Mouse (Mus musculus): Measurements from ENCODE around the gene Pm20d1. TPM values are rescaled to one million over a fixed set of nuclear protein-coding genes. Genes with fewer than 3 reads are reported as not detected.
A peak's percentile ranks its signal among the peaks of the same experiment; 100 is the strongest.

The Pm20d1 gene
- polyA plus RNA-seq, 1 experiment from 2014 or later: 2.6 TPM

DNA sequence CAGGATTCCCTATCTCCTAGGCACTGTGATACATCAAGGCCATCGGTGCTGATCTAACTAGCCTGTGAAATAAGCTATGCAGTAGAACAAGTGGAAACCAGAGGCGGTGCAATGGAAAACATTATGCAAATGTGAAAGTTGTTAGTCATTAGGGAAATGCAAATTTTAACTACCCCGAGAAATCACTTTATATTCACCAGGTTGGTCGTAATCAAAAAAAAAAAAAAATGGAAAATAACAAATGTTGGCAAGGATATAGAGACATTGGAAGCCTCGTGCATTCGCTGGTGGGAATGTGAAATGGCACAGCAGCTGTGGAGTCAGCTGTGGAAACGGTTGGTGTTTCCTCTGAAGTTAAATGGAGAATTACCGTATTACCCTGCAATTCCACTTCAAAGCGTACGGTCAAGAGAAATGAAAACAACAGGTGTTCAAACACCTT is 23.7 kb downstream of the Pm20d1 start:
- H3K27ac ChIP-seq: no peak overlapping the region
- H3K9me3 ChIP-seq: no peaks in the 10 kb centered on the region
- no peak overlapping the region for H3K9ac ChIP-seq
- H3K4me1 ChIP-seq: no peaks in the 10 kb centered on the region
- no peaks in the 10 kb centered on the region for H3K27me3 ChIP-seq (replicated peaks)
- 76% methylated on average over 10 of the region's 10 CpGs for WGBS
- H3K4me3 ChIP-seq (replicated peaks): no peak overlapping the region
- no peaks in the 10 kb centered on the region for H3K36me3 ChIP-seq
- ATAC-seq (ENCODE audit: insufficient read depth, low FRiP score, low read depth): no peak; the same call in 1 of the 2 replicates
- H3K4me2 ChIP-seq: no peak overlapping the region

DNA sequence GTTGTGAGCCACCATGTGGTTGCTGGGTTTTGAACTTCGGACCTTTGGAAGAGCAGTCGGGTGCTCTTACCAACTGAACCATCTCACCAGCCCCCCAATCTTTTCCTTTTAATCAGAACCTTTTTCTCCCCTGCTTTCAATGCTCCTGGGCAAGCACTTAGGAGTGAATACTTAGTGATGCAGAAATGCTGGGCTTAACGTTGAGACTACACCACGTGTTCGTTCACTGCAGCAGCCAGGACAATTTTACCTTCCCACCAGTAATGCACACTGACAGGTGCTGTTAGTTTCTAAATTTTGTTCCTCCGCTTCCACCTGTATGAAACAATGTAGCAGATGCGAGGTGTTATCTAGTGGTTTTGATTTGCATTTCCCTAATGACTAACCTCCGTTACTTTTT is 25.1 kb downstream of the Pm20d1 start:
- H3K4me1 ChIP-seq: no peaks in the 10 kb centered on the region
- 79% methylated on average over 8 of the region's 8 CpGs for whole genome bisulfite sequencing
- H3K36me3 ChIP-seq: no peaks in the 10 kb centered on the region
- no peaks in the 10 kb centered on the region for H3K27me3 ChIP-seq (replicated peaks)
- ATAC-seq (ENCODE audit: insufficient read depth, low FRiP score, low read depth): no peak
- H3K27ac ChIP-seq: no peak overlapping the region
- no peaks in the 10 kb centered on the region for H3K9me3 ChIP-seq
- H3K4me2 ChIP-seq: no peak overlapping the region
- no peak overlapping the region for H3K4me3 ChIP-seq (replicated peaks)
- H3K9ac ChIP-seq: no peak overlapping the region

DNA sequence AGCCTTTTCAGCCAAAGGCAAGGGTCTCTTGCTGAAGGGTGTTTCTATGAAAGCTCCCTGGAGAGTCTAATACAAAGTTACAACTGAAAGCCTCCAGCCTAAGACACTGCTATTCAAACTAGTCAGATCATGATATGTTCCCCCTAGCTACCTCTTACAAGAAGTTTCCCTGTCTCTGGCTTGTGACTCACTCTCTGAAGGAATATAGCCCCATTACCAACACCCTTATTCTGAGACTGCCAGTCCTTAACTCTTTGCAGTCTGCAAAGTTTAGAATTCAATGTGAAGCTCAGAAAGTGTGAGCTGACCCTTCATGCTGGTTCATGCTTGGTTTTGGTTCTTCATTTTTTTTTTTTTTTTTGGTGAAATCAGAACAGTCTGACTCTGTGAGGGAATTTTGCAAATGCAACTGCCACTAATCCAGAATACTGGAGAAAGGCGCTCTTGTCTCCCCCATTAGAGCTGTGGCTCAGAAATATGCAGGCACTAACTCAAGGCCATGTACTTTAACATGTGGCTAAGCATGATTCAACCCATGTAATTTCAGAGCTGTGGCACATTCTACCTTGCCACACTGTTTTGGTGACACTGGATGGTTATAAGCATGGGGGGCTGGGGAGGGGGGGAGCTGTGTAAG is 25.8 kb downstream of the Pm20d1 start:
- Histone ChIP-seq H3K9me3 (no peaks in the 10 kb centered on the region), H3K4me3 (replicated peaks) (no peak overlapping the region), H3K4me1 (no peaks in the 10 kb centered on the region), H3K9ac (no peak overlapping the region), H3K27ac (no peak overlapping the region), H3K4me2 (no peak overlapping the region), H3K27me3 (replicated peaks) (no peaks in the 10 kb centered on the region), H3K36me3 (no peaks in the 10 kb centered on the region)
- no peak for ATAC-seq (ENCODE audit: insufficient read depth, low FRiP score, low read depth)
- 79% methylated on average over 1 of the region's 1 CpGs for WGBS

- WGBS: 46% methylated on average over 5 of the region's 5 CpGs
- Histone ChIP-seq H3K9ac (no peak overlapping the region), H3K4me3 (replicated peaks) (no peak overlapping the region), H3K9me3 (no peaks in the 10 kb centered on the region), H3K36me3 (no peaks in the 10 kb centered on the region), H3K27me3 (replicated peaks) (no peaks in the 10 kb centered on the region), H3K4me2 (no peak overlapping the region), H3K4me1 (no peaks in the 10 kb centered on the region), H3K27ac (no peak overlapping the region)
- no peak for ATAC-seq (ENCODE audit: insufficient read depth, low FRiP score, low read depth)
Observed at GRCm38 (mm10) chr1:131823563-131823962, 26.4 kb downstream of the Pm20d1 start.

DNA sequence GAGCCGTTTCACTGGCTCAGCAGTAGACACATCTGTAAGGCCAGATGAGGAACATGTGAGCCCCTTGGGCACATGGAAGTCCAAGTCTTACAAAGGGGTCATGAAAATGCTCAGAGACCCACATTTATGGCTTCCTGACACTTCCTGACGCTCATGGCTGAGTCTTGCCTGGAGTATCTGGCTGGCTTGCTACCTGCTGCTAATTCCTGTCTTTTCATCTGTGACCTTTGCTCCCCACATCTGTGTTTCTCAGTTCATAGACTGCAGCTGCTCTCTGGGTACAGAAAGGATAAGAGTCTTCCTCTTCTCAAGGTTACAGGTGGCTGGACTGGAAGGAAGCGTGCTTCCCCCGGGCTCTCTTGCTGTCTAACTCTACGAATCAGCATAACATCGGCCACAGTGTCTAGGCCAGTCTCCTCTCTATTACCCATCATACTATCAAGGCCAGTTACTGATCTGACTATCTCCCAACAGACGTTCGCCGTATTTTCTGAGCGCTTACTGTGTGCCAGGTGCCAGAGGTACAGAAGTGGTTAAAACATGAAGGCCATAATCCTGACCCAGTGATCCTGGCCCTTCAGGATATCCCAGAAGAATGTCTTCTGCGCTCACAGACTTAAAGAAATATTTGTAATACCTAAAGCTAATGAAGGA is 27.5 kb downstream of the Pm20d1 start:
- Histone ChIP-seq H3K27ac (no peak overlapping the region), H3K36me3 (no peaks in the 10 kb centered on the region), H3K9ac (no peak overlapping the region), H3K4me2 (no peak overlapping the region), H3K9me3 (no peaks in the 10 kb centered on the region), H3K4me3 (replicated peaks) (no peak overlapping the region), H3K27me3 (replicated peaks) (no peaks in the 10 kb centered on the region), H3K4me1 (peaks cover 4% of the 10 kb centered on the region; the same call in 1 of the 2 replicates)
- WGBS: 80% methylated on average over 11 of the region's 11 CpGs
- no peak for ATAC-seq (ENCODE audit: insufficient read depth, low FRiP score, low read depth)

- peak within 1 kb of the TSS; percentile 87 for H3K4me3 ChIP-seq (replicated peaks)
- ATAC-seq (ENCODE audit: insufficient read depth, low FRiP score, low read depth): peak; percentile 37
Observed at GRCm38 (mm10) chr1:131827207-131827786, 30.1 kb downstream of the Pm20d1 start, which contains the start of gene Slc41a1. TSS of gene Slc41a1 (plus strand) at chr1:131827493.

GRCm38 (mm10) chr1:131827787-131828258 is 30.6 kb downstream of the Pm20d1 start:
- peak overlapping the region; percentile 67 for H3K4me2 ChIP-seq
- peak; percentile 93 for ATAC-seq (ENCODE audit: insufficient read depth, low FRiP score, low read depth)
- H3K4me3 ChIP-seq (replicated peaks): peak overlapping the region; percentile 87
- peak overlapping the region; percentile 72 for H3K27ac ChIP-seq
- no peaks in the 10 kb centered on the region for H3K9me3 ChIP-seq
- H3K36me3 ChIP-seq: no peaks in the 10 kb centered on the region
- peaks cover 4% of the 10 kb centered on the region; the same call in 1 of the 2 replicates for H3K4me1 ChIP-seq
- peak overlapping the region; percentile 79 for H3K9ac ChIP-seq
- WGBS: 0% methylated on average over 36 of the region's 36 CpGs
- H3K27me3 ChIP-seq (replicated peaks): no peaks in the 10 kb centered on the region

More at GRCm38 (mm10) chr1:131827207-131827786, 30.1 kb downstream of the Pm20d1 start, which contains the start of gene Slc41a1:
- H3K4me2 ChIP-seq: peak within 1 kb of the TSS; percentile 67
- 2% methylated on average over 25 of the region's 25 CpGs for WGBS
- no peaks in the 10 kb centered on the region for H3K9me3 ChIP-seq
- peak within 1 kb of the TSS; percentile 72 for H3K27ac ChIP-seq
- H3K4me1 ChIP-seq: peaks cover 4% of the 10 kb centered on the region; the same call in 1 of the 2 replicates
- H3K36me3 ChIP-seq: no peaks in the 10 kb centered on the region
- peak within 1 kb of the TSS; percentile 79 for H3K9ac ChIP-seq
- no peaks in the 10 kb centered on the region for H3K27me3 ChIP-seq (replicated peaks)

DNA sequence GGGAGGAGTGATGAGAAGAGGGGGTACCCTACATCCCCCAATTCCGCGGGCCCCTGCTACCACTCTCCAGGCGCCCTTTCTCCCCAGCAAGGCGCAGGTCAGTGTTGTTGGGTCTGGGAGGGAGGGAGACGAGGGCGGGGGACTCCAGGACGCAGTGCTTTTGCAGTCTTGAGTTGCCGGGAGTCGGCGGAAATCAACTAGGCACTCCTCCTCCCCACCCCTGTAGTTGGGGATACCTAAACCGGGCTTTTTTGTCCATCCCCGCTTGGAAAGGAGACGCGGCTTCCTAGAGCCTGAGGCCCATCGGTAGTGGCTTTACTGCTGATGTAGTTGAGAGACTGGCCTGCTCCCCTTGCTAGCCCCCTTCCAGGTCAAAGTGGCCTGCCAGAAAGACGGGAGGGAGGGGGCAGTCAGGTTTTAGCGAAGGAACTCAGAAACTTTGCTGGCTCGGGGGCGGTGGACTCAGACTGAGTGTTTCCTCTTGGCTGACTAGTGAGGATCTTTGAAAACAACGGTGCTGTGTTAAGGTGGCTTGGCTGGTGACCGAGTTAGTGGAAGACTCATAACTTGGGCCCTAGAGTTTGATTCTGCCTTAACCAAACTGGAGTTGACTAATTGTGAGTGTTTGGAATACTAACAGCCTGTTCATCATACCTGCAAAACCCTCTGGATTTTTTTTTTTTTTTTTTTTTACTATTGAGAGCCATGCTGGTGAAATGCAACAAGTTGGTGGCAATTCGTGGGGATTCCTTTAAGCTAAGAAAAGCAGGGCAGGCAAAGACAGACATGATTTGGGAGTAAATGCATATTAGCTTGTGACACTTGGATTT is 31.3 kb downstream of the Pm20d1 start:
- H3K27ac ChIP-seq: peak overlapping the region; percentile 71
- peak overlapping the region; percentile 67 for H3K4me2 ChIP-seq
- no peaks in the 10 kb centered on the region for H3K27me3 ChIP-seq (replicated peaks)
- H3K4me3 ChIP-seq (replicated peaks): peak overlapping the region; percentile 87
- ATAC-seq (ENCODE audit: insufficient read depth, low FRiP score, low read depth): peak; percentile 53
- no peaks in the 10 kb centered on the region for H3K36me3 ChIP-seq
- peaks cover 4% of the 10 kb centered on the region; the same call in 1 of the 2 replicates for H3K4me1 ChIP-seq
- peak overlapping the region; percentile 79 for H3K9ac ChIP-seq
- no peaks in the 10 kb centered on the region for H3K9me3 ChIP-seq
- WGBS: 1% methylated on average over 21 of the region's 22 CpGs

DNA sequence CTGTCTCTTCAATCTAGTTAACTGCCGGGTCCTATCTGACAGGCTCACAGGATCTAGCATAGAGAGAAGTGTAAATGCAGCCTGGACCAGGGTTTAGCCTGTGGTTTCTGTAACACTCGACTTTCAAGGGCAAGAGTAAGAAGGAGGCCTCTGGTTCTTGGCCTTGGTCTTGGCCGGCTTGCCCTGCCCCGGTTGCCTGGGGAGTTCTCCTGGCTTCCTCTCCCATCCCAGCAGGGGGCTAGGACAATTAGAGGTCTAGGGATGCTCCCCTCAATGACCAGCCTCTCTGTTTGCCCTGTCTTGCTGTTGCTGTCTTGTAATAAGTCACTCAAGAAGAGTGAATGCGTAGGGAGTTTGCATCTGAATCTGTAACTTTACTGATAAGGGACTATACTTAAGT is 32.1 kb downstream of the Pm20d1 start:
- Histone ChIP-seq H3K36me3 (no peaks in the 10 kb centered on the region), H3K4me2 (peak overlapping the region; percentile 67), H3K27ac (no peak overlapping the region), H3K9ac (no peak overlapping the region), H3K4me3 (replicated peaks) (peak overlapping the region; percentile 87), H3K4me1 (peaks cover 4% of the 10 kb centered on the region; the same call in 1 of the 2 replicates), H3K9me3 (no peaks in the 10 kb centered on the region), H3K27me3 (replicated peaks) (no peaks in the 10 kb centered on the region)
- WGBS: 39% methylated on average over 5 of the region's 5 CpGs
- ATAC-seq (ENCODE audit: insufficient read depth, low FRiP score, low read depth): no peak

DNA sequence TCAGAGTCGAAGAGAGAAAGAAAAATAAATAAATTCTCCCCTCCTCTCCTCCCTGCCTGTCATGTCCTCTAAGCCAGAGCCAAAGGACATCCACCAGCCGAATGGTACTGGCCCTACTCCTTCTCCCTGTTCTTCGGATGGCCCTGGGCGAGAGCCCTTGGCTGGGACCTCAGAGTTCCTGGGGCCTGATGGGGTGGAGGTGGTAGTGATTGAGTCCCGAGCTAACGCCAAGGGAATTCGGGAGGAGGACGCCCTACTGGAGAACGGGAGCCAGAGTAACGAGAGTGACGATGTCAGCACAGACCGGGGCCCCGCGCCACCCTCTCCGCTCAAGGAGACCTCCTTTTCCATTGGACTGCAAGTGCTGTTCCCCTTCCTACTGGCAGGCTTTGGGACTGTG is 33.4 kb downstream of the Pm20d1 start:
- Histone ChIP-seq H3K4me1 (peaks cover 4% of the 10 kb centered on the region; the same call in 1 of the 2 replicates), H3K27me3 (replicated peaks) (no peaks in the 10 kb centered on the region), H3K9ac (no peak overlapping the region), H3K9me3 (no peaks in the 10 kb centered on the region), H3K4me3 (replicated peaks) (no peak overlapping the region; the same call in 1 of the 2 replicates), H3K4me2 (no peak overlapping the region), H3K36me3 (no peaks in the 10 kb centered on the region), H3K27ac (no peak overlapping the region)
- no peak for ATAC-seq (ENCODE audit: insufficient read depth, low FRiP score, low read depth)
- 87% methylated on average over 15 of the region's 15 CpGs for whole genome bisulfite sequencing

DNA sequence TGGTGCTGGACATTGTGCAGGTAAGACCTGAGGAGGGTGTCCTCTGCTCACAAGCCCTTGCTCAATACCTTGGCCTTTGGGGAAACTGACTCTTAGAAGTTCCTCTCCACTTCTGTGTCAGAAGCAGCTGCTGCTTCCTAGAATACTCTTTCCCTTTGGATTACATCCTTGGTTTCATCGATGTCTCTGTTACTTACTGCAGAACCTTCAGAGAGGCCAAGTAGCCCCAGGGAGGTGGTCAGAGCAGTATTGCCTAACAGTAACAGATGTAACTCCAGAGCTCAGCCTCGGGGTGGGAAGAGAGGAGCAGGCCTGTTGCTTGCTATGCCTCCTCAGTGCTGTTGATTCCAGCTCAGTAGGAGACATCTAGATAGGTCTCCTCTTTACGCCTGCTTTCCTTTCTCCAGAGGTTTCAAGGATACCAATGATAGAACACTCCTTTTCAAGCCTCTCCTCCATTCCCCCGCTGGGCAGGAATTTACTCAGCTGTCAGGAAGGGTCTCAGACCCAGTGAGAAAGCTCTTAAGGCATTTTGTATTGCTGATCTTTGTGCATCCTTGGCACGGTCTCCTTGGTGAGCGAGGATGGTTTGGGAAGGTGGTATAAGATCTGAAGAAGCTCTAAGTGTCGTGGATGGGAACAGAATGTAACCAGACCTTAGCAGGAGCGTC is 33.9 kb downstream of the Pm20d1 start:
- H3K4me1 ChIP-seq: peaks cover 4% of the 10 kb centered on the region; the same call in 1 of the 2 replicates
- WGBS: 81% methylated on average over 8 of the region's 8 CpGs
- H3K27me3 ChIP-seq (replicated peaks): no peaks in the 10 kb centered on the region
- no peak overlapping the region for H3K4me2 ChIP-seq
- no peak overlapping the region; the same call in 1 of the 2 replicates for H3K4me3 ChIP-seq (replicated peaks)
- no peak for ATAC-seq (ENCODE audit: insufficient read depth, low FRiP score, low read depth)
- no peaks in the 10 kb centered on the region for H3K36me3 ChIP-seq
- H3K27ac ChIP-seq: no peak overlapping the region
- no peaks in the 10 kb centered on the region for H3K9me3 ChIP-seq
- H3K9ac ChIP-seq: no peak overlapping the region

All from stomach, embryonic 15.5 days (tissue).